Mouse (Mus musculus) WW6 (cell line): ENCODE results near the gene 4930522H14Rik.

ENCODE experiments used
- DNase-seq: peaks from one replicate; pipeline ENCODE4 v3.0.0-alpha.2; 2013; ENCODE audit warnings: low read depth, low spot score

Gene 4930522H14Rik

DNA sequence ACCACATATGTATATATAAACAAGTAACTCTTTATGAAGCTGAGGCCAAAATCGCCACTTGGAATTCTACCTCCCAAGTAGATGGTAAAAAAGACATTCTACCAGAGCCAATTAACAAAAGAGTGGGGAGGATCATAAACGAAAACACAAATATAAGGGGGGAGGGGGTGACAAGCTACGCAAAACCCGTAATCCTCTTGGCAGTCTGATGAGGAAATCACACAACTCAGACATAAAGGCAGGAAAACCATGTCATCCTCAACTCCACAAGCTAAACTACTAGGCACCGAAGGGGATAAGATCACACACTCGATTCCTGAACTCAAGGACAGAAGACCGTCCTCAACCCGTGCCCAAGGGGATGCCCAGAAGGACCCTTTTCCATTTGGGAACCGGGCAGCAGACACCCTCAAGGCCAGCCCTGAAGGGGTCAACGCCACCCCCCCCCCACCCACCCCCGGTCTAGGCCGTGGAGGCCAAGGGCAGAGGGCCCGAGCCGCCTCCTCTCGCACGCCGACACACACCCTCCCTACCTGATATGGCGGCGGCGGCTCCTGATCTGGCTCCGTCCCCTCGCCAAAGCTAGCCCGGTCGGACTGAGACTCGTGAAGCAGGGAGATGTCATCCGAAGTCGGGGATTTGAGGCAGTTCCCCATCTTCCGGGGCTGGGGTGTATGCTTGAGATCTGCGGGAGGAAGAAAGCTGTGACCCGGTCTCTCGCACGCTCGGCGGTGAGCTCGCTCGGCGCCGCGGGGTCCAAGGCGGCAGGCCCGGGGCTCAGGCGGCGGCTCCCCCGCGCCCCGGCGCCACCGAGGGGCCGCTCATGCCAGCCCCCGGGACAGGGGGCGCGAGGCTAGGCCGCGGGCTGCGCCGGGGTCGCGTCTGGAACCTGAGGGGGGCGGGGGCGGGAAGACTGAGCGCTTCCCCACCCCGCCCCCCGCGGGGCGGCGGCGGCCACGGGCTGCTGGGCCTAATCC lies 55.2 kb downstream of the 4930522H14Rik start:
- no peak for DNase-seq

GRCm38 (mm10) chr4:109475078-109475477 lies 56.0 kb downstream of the 4930522H14Rik start:
- no peak for DNase-seq

DNA sequence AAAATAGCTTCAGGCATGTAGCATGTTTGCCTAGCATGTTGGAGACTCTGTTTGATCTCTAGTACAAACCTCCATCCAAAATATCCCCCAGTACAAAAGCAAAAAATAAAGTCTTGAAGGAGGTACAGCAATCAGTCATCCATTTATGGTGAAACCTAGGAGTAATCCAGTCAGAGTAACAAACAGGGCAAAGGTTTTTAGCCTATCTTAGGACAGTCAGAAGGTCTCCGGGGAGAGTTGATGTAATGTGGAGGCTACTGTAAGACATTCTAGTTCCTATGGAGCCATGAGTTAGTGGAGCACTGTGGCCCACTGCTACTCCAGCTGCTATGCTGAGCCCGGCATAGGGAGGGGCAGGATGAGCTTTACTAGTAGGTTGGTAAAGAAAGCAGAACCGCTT lies 58.5 kb downstream of the 4930522H14Rik start:
- DNase-seq, result no peak

DNA sequence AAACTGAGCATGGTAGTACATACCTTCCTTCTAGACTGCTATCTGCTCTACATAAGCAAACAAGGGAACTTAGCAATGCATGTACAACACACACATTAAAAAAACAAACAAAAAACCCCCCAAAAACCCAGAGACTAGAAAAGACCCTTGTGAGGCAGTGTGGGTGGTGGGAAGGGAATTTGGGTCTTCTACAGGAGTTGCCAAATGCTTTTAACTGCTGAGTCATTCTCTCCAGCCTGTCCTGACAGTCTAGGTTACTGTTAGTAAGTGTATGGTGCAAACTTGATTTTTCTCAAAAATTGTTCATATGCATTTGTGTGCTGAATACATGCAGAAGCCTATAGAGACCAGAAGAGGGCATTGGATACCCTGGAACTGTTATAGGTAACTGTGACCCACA lies 59.5 kb downstream of the 4930522H14Rik start:
- no peak for DNase-seq

- no peak for DNase-seq
Measured at GRCm38 (mm10) chr4:109467687-109468086, 63.4 kb downstream of the 4930522H14Rik start.

GRCm38 (mm10) chr4:109463892-109464291 lies 67.2 kb downstream of the 4930522H14Rik start:
- no peak for DNase-seq

GRCm38 (mm10) chr4:109460421-109461179 lies 70.5 kb downstream of the 4930522H14Rik start:
- DNase-seq, result no peak

DNA sequence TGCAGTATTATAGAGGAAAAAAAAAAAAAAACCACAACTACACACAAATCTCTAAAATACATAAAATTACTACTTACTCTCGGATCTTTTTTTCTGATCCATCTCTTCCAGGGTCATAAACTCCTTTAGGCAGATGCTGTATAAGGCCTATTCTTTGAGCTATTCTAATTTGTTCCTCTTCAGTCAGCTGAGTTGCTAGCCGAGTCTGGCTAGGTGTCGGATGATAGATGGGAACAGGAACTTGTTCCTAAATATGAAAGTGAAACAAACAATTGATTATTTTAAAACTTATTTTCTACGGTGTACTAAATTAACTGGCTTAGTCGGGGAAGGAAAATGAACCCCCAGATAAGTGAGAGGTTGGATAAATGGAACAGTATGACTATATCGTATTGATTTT lies 74.3 kb downstream of the 4930522H14Rik start:
- no peak for DNase-seq
